ENCODE assay signal across 10 mouse cellular contexts in genomic region chr2:158733914-158734313, GRCm38 (mm10). TPM values are rescaled to one million over a fixed set of nuclear protein-coding genes. Genes with fewer than 3 reads are reported as not detected.
A peak's percentile ranks its signal among the peaks of the same experiment; 100 is the strongest.
DNase-seq lines count a peak whose midpoint lies in the region; ATAC-seq lines count a peak whose summit lies in the region.
"Had no signal": no experiment of that assay in that cellular context is flagged by ENCODE, and none has a peak within 500 bp of the region (broad histone marks: within the 10 kb centered on the region; RNA-seq: fewer than 3 reads in every experiment).

No protein-coding gene starts in this region.

- intact Hi-C loops in left cerebral cortex, postnatal 4 days (cut with DNase I), result no loop called here

- 69% methylated on average over 6 of the region's 6 CpGs for WGBS in intestine, embryonic 15.5 days

- no peak overlapping the region for H3K9ac ChIP-seq in intestine, embryonic 15.5 days
- H3K9ac ChIP-seq: embryonic facial prominence, embryonic 13.5 days had no signal

- no peaks in the 10 kb centered on the region for H3K9me3 ChIP-seq in intestine, embryonic 15.5 days
- H3K9me3 ChIP-seq: embryonic facial prominence, embryonic 13.5 days had no signal

- no peak for ATAC-seq in intestine, embryonic 15.5 days

- no peaks in the 10 kb centered on the region for H3K27me3 ChIP-seq in intestine, embryonic 15.5 days (replicated peaks)
- H3K27me3 ChIP-seq: embryonic facial prominence, embryonic 13.5 days had no signal

- H3K4me1 ChIP-seq in intestine, embryonic 15.5 days (replicated peaks), result no peaks in the 10 kb centered on the region

- no peak overlapping the region for H3K4me2 ChIP-seq in intestine, embryonic 15.5 days (replicated peaks)
- H3K4me2 ChIP-seq: embryonic facial prominence, embryonic 13.5 days; liver, embryonic 11.5 days had no signal

- H3K36me3 ChIP-seq in intestine, embryonic 15.5 days, result no peaks in the 10 kb centered on the region
- H3K36me3 ChIP-seq: embryonic facial prominence, embryonic 13.5 days had no signal

- DNase-seq in 416B (ENCODE audit: low read depth), result peak; percentile 64
- DNase-seq in CD4-positive helper T cell, adult 2 months (ENCODE audit: low read depth, low spot score), result peak; percentile 71
- DNase-seq in kidney, adult 9 months, result peak; percentile 43
- DNase-seq in natural killer cell, adult 2 months (ENCODE audit: low spot score in 2 of 2), result peak; percentile 78 to 80
- DNase-seq in ovary, postnatal 10 days (ENCODE audit: low spot score), result no peak
- DNase-seq in frontal cortex, postnatal 36 days (ENCODE audit: low spot score in 2 of 2), result no peak
- DNase-seq in left cerebral cortex, postnatal 4 days, result no peak

- no peak overlapping the region for H3K27ac ChIP-seq in intestine, embryonic 15.5 days
- H3K27ac ChIP-seq: embryonic facial prominence, embryonic 13.5 days had no signal

- no peak overlapping the region for H3K4me3 ChIP-seq in intestine, embryonic 15.5 days (replicated peaks)
- H3K4me3 ChIP-seq: embryonic facial prominence, embryonic 13.5 days had no signal

RNA-seq across cellular contexts. Expression of gene Fam83d, which starts 34.0 kb away (rescaled TPM):
- 1 to 10 TPM; 2.7 to 3.3 TPM for total RNA-seq in left cerebral cortex, postnatal 4 days (2021)
- 43.7 and 45.4 TPM in 2 replicates for polyA plus RNA-seq in intestine, embryonic 15.5 days (2015; fragmentation: Nextera tagmentation; extraction: Ambion mirVana)

Comparison
In these comparisons a context has a peak if more than half of its experiments do, and no peak if none do; other contexts are left out.
1. DNase-seq: peak in 416B (single experiment), CD4-positive helper T cell, adult 2 months (single experiment), kidney, adult 9 months (single experiment) and natural killer cell, adult 2 months (2 of 2); none in ovary, postnatal 10 days (single experiment), frontal cortex, postnatal 36 days (0 of 2) and left cerebral cortex, postnatal 4 days (single experiment).